Mouse (Mus musculus) MEL (cell line): ENCODE data around the gene Smim13. TPM values are rescaled to one million over a fixed set of nuclear protein-coding genes. Genes with fewer than 3 reads are reported as not detected.

Experiments used
- DNase-seq: peaks from one replicate; pipeline ENCODE4 v3.0.0; 2011; ENCODE audit warnings: low read depth, low spot score
- H3K27ac ChIP-seq: 2 replicates; pipeline ENCODE4 v1.5.1; 2012; ENCODE audit warnings: low read depth, mild to moderate bottlenecking, control low read depth, low read length, moderate library complexity; ENCODE audit not compliant: control insufficient read depth
- H3K27me3 ChIP-seq, 2 experiments: fragments of 150-350 bp in 1 of 2; sonication (generic) in 1 of 2; 2 replicates each; pipeline ENCODE4 v1.6.1; 2012; ENCODE audit warnings: low read length in 2 of 2, mild to moderate bottlenecking in 2 of 2, improper control_type of control experiment in 1 of 2, moderate library complexity in 1 of 2; ENCODE audit not compliant: insufficient read depth in 2 of 2, control insufficient read depth in 1 of 2
- H3K36me3 ChIP-seq, 2 experiments: 2 replicates each; pipeline ENCODE4 v1.6.1; 2012 to 2014; ENCODE audit warnings: low read length in 2 of 2, improper control_type of control experiment in 1 of 2, inconsistent platforms in 1 of 2, mild to moderate bottlenecking in 1 of 2; ENCODE audit not compliant: insufficient read depth in 2 of 2, control insufficient read depth in 1 of 2
- H3K4me1 ChIP-seq, 2 experiments: fragments of 150-350 bp in 1 of 2; sonication (generic) in 1 of 2; 2 replicates each; pipeline ENCODE4 v1.6.1; 2012; ENCODE audit warnings: low read length in 2 of 2, improper control_type of control experiment in 1 of 2, mild to moderate bottlenecking in 1 of 2; ENCODE audit not compliant: insufficient read depth in 2 of 2, control insufficient read depth in 1 of 2
- H3K4me3 ChIP-seq, 2 experiments: fragments of 150-350 bp in 1 of 2; sonication (generic) in 1 of 2; 2 replicates each; pipeline ENCODE4 v1.5.1; 2012; ENCODE audit warnings: low read depth in 2 of 2, low read length in 2 of 2, mild to moderate bottlenecking in 2 of 2, moderate library complexity in 2 of 2, control low read depth in 1 of 2, improper control_type of control experiment in 1 of 2; ENCODE audit not compliant: control insufficient read depth in 1 of 2, insufficient read depth in 1 of 2
- H3K79me2 ChIP-seq: 2 replicates; pipeline ENCODE4 v1.6.1; 2012; ENCODE audit warnings: mild to moderate bottlenecking, low read length, moderate library complexity; ENCODE audit not compliant: control insufficient read depth, poor library complexity, insufficient read depth
- H3K9ac ChIP-seq: 2 replicates; pipeline ENCODE4 v1.6.1; 2012; ENCODE audit warnings: low read depth, mild to moderate bottlenecking, control low read depth, low read length, moderate library complexity; ENCODE audit not compliant: control insufficient read depth, poor library complexity, severe bottlenecking
- H3K9me3 ChIP-seq: fragments of 150-350 bp; sonication (generic); replicated peaks from 2 replicates; pipeline ENCODE4 v1.6.1; 2012; ENCODE audit warnings: mild to moderate bottlenecking, low read length, improper control_type of control experiment, moderate library complexity; ENCODE audit not compliant: insufficient read depth
- CHD1 ChIP-seq: IDR thresholded peaks from 2 replicates; pipeline ENCODE4 v1.6.1; 2012; ENCODE audit warnings: low read depth, mild to moderate bottlenecking, inconsistent platforms, low read length, improper control_type of control experiment
- CHD2 ChIP-seq: IDR thresholded peaks from 2 replicates; pipeline ENCODE4 v1.6.1; 2011; ENCODE audit warnings: low read length, improper control_type of control experiment
- CTCF ChIP-seq, 3 experiments: IDR thresholded peaks in 2 of 3; conservative IDR thresholded peaks in 1 of 3; 2 replicates each; pipeline ENCODE4 v1.5.1; 2011 to 2012; ENCODE audit warnings: low read length in 3 of 3, low read depth in 2 of 3, mild to moderate bottlenecking in 2 of 3, improper control_type of control experiment in 1 of 3, inconsistent platforms in 1 of 3, mixed read lengths in 1 of 3, moderate library complexity in 1 of 3; ENCODE audit not compliant: control insufficient read depth in 1 of 3, insufficient read depth in 1 of 3, poor library complexity in 1 of 3, severe bottlenecking in 1 of 3
- E2F4 ChIP-seq: IDR thresholded peaks from 2 replicates; pipeline ENCODE4 v1.6.1; 2011; ENCODE audit warnings: low read depth, low read length, improper control_type of control experiment, borderline replicate concordance
- EP300 ChIP-seq, 2 experiments: IDR thresholded peaks; 2 replicates each; pipeline ENCODE4 v1.6.1; 2011; ENCODE audit warnings: improper control_type of control experiment in 2 of 2, low read length in 2 of 2, low read depth in 1 of 2, mild to moderate bottlenecking in 1 of 2
- GATA1 ChIP-seq: IDR thresholded peaks from 2 replicates; pipeline ENCODE4 v1.6.1; 2011; ENCODE audit warnings: low read depth, low read length, improper control_type of control experiment
- KAT2A ChIP-seq: conservative IDR thresholded peaks from 2 replicates; pipeline ENCODE4 v1.6.1; 2012; ENCODE audit warnings: low read depth, low read length, improper control_type of control experiment, inconsistent platforms
- MYC ChIP-seq: IDR thresholded peaks from 2 replicates; pipeline ENCODE4 v1.6.1; 2011; ENCODE audit warnings: low read depth, mild to moderate bottlenecking, low read length, improper control_type of control experiment, moderate library complexity
- NRF1 ChIP-seq: IDR thresholded peaks from 2 replicates; pipeline ENCODE4 v1.6.1; 2014; ENCODE audit warnings: low read depth, mild to moderate bottlenecking, inconsistent platforms, low read length, improper control_type of control experiment, moderate library complexity; ENCODE audit not compliant: poor library complexity, insufficient read depth, severe bottlenecking
- POLR2AphosphoS2 ChIP-seq: IDR thresholded peaks from 2 replicates; pipeline ENCODE4 v1.6.1; 2011; ENCODE audit warnings: low read length, improper control_type of control experiment
- RCOR1 ChIP-seq: IDR thresholded peaks from 2 replicates; pipeline ENCODE4 v1.6.1; 2012; ENCODE audit warnings: low read depth, mild to moderate bottlenecking, inconsistent platforms, low read length, improper control_type of control experiment
- ZC3H11A ChIP-seq: IDR thresholded peaks from 2 replicates; pipeline ENCODE4 v1.6.1; 2012; ENCODE audit warnings: low read depth, mild to moderate bottlenecking, inconsistent platforms, low read length, improper control_type of control experiment
- polyA plus RNA-seq, 2 experiments: library from polyadenylated mRNA; stranded (reverse) in 1 of 2; unstranded in 1 of 2; fragments of >175 nt in 1 of 2; fragments of >200 nt in 1 of 2; gene quantifications; 2 replicates each; pipeline versions ENCODE4 v1.2.1 to v1.2.4; 2012; ENCODE audit warnings: low replicate concordance in 2 of 2, low read depth in 1 of 2; ENCODE audit not compliant: insufficient read length in 2 of 2, insufficient read depth in 1 of 2, missing spikeins in 1 of 2
- total RNA-seq: library from RNA; depleted of rRNA; stranded (reverse); fragments of 300-350 nt; gene quantifications from 2 replicates; pipeline ENCODE4 v1.2.3, GENCODE M21; 2012

The Smim13 gene
- total and polyA plus RNA-seq, 3 experiments = 11.1 to 13.1 TPM; not detected in 1

DNA sequence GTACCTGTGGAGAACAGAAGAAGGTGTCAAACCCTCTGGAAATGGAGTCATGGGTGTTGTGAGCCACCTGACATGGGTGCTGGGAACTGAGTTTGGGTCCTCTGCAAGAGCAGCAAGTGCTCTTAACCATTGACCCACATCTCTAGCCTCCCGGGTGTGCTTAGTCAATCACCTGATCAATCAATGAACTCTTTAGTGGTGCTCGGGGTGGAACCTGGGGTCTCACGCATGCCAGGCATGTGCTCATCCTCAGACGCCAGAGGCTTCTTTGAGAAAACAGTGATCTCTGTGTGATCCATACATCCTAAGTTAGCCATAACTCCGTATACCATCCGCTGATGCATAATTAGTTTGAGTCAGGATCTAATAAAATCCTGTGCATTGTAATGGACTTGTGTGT, 14.5 kb upstream of the Smim13 start:
- no peak for DNase-seq
- Histone ChIP-seq H3K27ac (no peak overlapping the region), H3K27me3 (no peaks in the 10 kb centered on the region), H3K4me1 (no peaks in the 10 kb centered on the region), H3K79me2 (no peaks in the 10 kb centered on the region)
- TF ChIP-seq CHD1 (no peak), E2F4 (no peak), GATA1 (no peak)
- TF ChIP-seq, all 39 proteins: peak for 0
- Histone ChIP-seq H3K4me3 (no peak overlapping the region), H3K36me3 (peaks cover 0 to 3% of the 10 kb centered on the region in 2 experiments; a peak in 1 of 4 replicates), H3K9me3 (no peaks in the 10 kb centered on the region), H3K9ac (no peak overlapping the region)

- Histone ChIP-seq H3K9me3 (no peaks in the 10 kb centered on the region), H3K4me3 (no peak overlapping the region), H3K4me1 (no peaks in the 10 kb centered on the region), H3K27ac (no peak overlapping the region), H3K27me3 (no peaks in the 10 kb centered on the region), H3K9ac (no peak overlapping the region), H3K79me2 (no peaks in the 10 kb centered on the region), H3K36me3 (peaks cover 0 to 3% of the 10 kb centered on the region in 2 experiments; a peak in 1 of 4 replicates)
- TF ChIP-seq CTCF (IDR thresholded peaks at IDR 0.05 in 2 of 3, conservative IDR thresholded peaks at IDR 0.05 in 1 of 3; ENCODE audit: control insufficient read depth in 1 of 3, insufficient read depth in 1 of 3, low read depth in 2 of 3, low read length in 3 of 3, poor library complexity in 1 of 3, severe bottlenecking in 1 of 3) (no peak), RCOR1 (no peak), MYC (no peak), POLR2AphosphoS2 (no peak), CHD1 (no peak), E2F4 (no peak), KAT2A (no peak), CHD2 (no peak), ZC3H11A (no peak), NRF1 (no peak), EP300 (IDR thresholded peaks at IDR 0.05; ENCODE audit: low read depth in 1 of 2, low read length in 2 of 2) (no peak)
- no peak for DNase-seq
Observed at GRCm38 (mm10) chr13:41235845-41236741, 13.6 kb upstream of the Smim13 start.
